Mouse (Mus musculus) liver, adult (tissue): ENCODE data around the gene Hcn3.

Experiments used
- GATA4 ChIP-seq: IDR thresholded peaks from 2 replicates; pipeline ENCODE4 v1.6.1; 2014; ENCODE audit warnings: mild to moderate bottlenecking, low read length; ENCODE audit not compliant: insufficient replicate concordance

The Hcn3 gene

GRCm38 (mm10) chr3:89164506-89165267 lies 4.7 kb upstream of the Hcn3 start, which contains the start of gene Clk2:
Clk2 (plus strand) TSS chr3:89164795.
- TF ChIP-seq GATA4 = no peak

- TF ChIP-seq GATA4 = no peak
Observed at GRCm38 (mm10) chr3:89163643-89164245, 3.7 kb upstream of the Hcn3 start.

GRCm38 (mm10) chr3:89163123-89163522 lies 3.1 kb upstream of the Hcn3 start:
- TF ChIP-seq GATA4 = no peak

GRCm38 (mm10) chr3:89161786-89162185 lies 1.8 kb upstream of the Hcn3 start:
- TF ChIP-seq GATA4 = no peak

- TF ChIP-seq GATA4 = no peak
Observed at GRCm38 (mm10) chr3:89159211-89159610, 785 bp downstream of the Hcn3 start.

GRCm38 (mm10) chr3:89158651-89159050 lies 1.3 kb downstream of the Hcn3 start:
- no peak for TF ChIP-seq GATA4

GRCm38 (mm10) chr3:89156951-89157350 lies 3.0 kb downstream of the Hcn3 start:
- TF ChIP-seq GATA4 = no peak

- TF ChIP-seq GATA4 = no peak
Observed at GRCm38 (mm10) chr3:89152084-89152835, 7.7 kb downstream of the Hcn3 start.

- no peak for TF ChIP-seq GATA4
Observed at GRCm38 (mm10) chr3:89148567-89148966, 11.4 kb downstream of the Hcn3 start.

- TF ChIP-seq GATA4 = no peak
Observed at GRCm38 (mm10) chr3:89147979-89148311, 12.1 kb downstream of the Hcn3 start.

- no peak for TF ChIP-seq GATA4
Observed at GRCm38 (mm10) chr3:89147101-89147978, 12.7 kb downstream of the Hcn3 start.

GRCm38 (mm10) chr3:89145566-89145965 lies 14.4 kb downstream of the Hcn3 start:
- no peak for TF ChIP-seq GATA4

GRCm38 (mm10) chr3:89144821-89145220 lies 15.2 kb downstream of the Hcn3 start:
- no peak for TF ChIP-seq GATA4

- TF ChIP-seq GATA4 = no peak
Observed at GRCm38 (mm10) chr3:89136365-89136764, 23.6 kb downstream of the Hcn3 start.

- no peak for TF ChIP-seq GATA4
Observed at GRCm38 (mm10) chr3:89135958-89136357, 24.0 kb downstream of the Hcn3 start, which contains the start of gene Pklr. Pklr (plus strand) TSS chr3:89136142.
